Mouse (Mus musculus) mouse trophoblast stem cell (cell line): ENCODE measurements around the gene Antxr2.

Source experiments
- in situ Hi-C, 2 experiments: fragments of 300-500 bp; cut with MseI, MboI; formaldehyde crosslinking; loops; 2 replicates in 1 of 2; 3 replicates in 1 of 2; pipeline ENCODE4 v1.15.1; 2025

Gene Antxr2

DNA sequence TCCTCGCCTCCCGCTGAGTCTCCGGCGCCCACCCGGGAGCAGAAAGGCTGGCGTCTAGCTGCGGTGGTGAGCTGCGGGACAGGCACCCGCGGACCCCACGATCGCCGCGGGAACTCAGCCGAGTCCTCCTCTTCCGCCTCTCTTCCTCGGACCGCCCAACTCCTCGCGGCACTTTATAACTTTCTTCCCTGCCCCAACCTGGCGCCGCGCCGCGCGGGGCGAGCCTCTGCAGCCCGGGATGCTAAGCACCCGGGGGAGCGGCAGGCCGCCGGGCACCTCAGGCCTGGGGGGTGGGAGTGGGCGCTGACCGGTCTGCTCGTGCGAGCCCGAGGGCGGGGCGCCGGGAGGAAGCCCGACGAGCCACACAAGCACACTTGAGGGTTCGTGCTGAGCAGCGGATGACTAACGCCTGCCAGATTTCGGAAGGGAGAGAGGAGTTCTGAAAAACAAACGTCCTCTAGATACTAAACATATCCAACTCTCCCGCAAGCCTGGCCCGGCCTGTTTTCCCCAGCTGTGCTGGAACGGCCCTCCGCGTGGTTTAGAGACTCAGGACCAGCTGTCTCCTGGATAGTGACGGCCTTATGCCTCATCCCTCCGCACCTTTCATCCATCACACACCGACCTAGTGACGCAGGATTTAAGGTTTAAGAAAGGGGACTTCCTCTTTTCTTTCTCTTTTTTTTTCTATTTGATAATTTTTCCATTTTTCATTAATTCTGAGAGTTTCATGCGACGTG is at the start of gene Antxr2:
Gene Antxr2, minus strand, starts transcription at position 142 of the 740 bp plus-strand sequence.
- in situ Hi-C loops = no loop called here

DNA sequence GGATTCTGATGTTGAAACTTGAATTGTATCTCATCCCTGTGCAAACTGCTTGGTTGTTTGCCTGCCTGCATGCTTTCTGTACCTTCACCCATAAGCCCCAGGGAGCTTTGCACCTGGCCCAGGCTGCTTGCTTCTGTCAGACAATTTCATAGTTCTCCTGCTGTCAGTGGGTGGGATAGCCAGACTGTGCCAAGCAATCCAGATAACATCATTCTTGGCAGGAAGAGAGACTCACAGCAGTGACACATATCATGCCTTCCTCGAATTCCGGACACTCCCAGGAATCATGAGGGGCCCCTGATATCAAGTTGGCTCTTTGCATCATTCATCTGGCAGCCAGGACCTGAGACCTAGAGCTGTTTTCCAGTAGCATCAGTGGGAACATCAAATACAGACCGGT is 45.8 kb upstream of the Antxr2 start:
- in situ Hi-C loops = no loop called here

DNA sequence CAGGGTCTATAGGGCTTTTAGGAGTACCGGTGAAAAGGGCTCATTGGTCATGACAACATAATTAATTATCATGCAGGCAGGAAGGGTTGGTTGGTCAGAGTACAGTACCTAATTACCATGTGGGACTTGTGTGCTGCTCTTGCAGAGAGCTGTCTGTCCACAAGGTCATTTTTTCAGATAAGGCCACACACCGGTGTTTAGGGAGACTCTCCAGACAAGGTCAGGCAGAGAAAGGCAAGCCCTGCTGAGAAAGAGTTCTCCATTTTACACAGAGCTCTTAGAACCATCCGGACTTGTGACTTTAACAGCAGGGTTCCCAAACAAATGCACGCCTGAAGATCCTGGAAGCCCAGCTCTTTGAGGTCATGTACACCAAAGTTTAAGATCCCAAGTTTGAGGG is 38.3 kb upstream of the Antxr2 start:
- in situ Hi-C loops = no loop called here

DNA sequence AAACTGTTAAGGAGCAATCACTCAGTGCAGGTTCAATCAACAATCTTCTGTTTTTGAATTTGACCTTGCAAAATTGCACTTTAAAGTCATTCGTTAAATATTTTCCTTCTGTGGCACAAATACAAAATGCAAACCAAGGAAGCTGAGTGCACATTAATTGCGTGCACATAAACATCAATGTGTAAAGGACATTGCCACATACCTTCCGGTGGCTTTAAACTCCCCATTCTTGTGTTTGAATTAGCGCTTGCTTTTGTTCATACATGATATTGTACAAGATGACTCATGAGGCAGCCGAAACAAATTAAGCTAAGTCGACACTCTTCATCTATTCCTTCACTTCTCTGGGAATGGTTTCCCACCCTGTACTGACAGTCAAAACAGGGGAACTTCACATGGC is 24.4 kb upstream of the Antxr2 start:
- in situ Hi-C loops = no loop called here

DNA sequence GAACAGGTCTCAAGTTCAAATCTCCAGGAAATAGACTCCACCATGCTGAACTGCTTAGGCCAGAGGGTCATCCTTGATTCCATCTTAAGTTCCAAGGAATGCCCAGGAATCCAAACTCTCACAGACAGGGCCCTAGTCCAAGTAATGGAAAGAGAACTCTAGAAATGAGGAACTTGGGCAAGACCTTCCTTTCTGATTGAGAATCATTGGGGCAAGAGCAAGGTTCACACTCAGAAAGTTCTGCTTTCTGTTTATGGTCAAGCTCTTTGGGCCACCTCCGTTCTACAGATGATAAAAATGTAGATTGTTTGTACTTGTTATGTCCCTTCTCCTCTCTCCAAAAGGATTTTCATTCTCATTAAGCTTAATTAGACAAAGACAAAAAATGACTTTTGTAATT is 24.0 kb upstream of the Antxr2 start:
- in situ Hi-C loops = no loop called here

DNA sequence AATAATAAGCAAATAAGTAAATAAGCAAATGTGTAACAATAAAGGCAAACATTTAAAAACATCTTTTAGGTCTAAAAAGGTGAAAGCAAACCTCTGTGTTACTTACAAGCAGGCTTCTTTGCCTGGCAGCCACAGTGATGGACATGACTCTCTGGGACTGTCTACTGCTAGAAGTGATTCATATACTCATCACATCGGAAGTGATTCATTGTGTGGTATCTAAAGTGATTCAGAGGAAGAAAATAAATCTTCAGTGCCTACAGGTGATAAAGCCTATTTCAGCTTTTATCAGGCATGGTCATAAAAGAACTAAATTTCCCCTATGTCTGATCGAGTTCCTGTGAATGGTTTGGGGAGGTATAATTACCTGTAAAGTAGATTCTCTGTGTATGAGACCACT is 4.1 kb upstream of the Antxr2 start:
- in situ Hi-C loops = no loop called here

DNA sequence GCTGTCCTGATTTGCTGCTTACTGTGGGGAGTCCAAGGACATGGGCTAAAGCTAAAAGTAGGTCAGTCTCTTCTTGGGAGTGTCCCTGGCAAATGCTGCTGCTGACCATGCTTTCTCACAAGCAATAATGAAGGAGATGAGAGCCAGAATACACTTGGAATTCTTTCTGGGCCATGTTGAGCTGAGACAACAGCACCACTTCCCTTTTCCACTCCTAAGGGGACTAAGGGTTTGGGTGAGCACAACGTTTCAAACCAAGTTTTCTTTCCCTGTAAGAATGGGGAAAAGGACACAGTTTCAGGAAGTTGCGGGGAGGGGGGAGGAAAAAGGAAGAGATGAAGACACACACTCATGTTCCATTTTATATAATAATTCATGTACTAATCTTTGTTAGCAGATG is 3.4 kb upstream of the Antxr2 start:
- in situ Hi-C loops = no loop called here

DNA sequence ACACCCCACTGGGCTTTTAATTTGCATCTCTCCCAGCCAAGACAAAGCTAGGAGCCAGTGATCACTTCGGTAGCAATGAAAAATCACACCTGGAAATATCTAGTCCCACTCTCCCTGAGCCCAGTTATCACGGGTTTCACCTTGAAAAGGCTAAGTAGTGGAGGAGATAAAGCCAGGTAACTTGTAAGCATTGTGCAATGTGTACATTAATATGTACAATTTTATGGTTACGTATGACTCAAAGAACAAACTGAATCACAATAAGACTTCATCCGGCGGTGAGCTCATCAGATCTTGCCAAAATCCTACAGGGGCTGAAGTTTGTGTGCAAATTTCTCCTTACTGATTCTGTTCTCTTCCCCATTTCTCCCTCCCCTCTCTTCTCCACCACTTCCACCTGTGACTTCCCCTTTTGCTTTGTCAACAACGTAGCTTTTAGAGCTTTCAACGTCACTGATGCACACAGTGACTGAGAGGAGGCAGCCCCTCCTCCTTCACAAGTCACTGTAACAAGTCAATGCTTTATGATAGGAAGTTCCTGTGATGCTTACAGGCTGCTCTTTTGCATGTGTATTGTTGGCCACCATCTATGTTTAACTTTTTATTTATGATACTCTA is 2.1 kb upstream of the Antxr2 start:
- in situ Hi-C loops = no loop called here

DNA sequence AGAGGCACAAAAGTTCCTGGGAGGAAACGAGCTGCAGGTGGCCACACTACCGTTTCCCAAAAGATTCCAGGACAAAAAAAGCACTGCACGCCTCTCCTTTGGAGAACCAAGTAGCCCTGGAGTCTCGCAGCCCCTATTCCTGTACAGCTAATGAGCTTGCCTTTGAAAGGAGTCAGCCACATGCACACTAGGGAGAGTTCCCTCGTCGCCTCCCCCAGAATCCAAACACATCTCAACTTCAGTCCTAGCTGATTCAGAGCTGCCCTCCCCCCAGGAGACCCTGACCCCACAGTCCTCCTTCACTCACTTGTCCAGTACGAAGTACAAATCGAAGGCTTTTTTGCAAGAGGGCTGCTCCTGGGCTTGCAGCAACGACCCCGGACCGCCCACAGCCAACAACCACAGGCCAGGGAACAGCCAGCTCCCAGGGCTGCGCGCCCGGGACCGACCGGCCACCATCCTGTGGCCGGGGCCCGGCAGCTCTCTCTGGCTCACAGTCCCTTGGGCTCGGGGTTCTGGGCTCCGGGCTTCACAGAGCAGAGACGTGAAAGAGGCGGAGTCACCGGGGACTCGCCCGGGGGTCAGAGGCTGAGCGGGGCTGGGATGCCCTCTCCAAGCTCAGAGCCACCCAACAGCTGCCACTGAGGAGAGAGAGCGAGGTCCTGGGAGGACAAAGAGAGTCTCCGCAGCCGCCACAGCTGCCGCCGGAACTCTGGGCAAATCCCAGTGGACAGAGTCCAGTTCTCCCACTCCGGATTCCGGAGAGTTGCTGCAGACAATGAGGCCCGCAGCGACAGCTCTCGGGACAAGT is 547 bp downstream of the Antxr2 start:
- in situ Hi-C loops = no loop called here

DNA sequence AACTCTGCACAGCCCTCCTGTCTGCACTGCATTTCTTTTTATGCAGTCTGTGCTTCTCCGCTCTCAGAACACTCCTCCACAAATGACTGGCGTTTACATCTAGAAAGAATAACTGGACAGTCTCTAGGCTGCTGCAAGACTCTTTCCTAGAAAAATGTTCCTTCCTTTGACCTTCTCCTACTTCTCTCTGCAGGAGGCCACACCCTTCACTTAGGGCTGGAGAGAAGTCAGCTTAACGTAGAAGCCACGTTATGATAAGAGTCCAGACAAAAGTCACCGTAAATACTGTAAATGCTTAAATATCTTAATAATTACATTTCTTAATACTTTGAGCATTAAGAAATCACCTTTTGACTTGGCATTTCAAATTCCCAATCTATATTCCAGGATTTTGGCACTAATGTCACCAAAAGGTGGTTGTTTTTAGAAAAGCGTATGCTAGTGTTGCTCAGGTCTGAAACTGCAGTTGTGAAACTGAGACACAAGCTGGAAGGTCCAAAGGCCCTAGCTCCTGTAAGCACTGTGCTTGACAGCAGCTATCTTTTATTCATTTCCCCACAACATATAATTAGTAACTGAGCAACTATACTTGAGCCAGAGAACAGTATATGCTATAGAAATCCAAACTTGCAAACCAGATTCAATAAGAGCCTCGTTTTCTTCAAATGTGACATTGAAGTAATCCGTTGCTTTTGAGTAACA is 3.0 kb downstream of the Antxr2 start:
- in situ Hi-C loops = no loop called here

DNA sequence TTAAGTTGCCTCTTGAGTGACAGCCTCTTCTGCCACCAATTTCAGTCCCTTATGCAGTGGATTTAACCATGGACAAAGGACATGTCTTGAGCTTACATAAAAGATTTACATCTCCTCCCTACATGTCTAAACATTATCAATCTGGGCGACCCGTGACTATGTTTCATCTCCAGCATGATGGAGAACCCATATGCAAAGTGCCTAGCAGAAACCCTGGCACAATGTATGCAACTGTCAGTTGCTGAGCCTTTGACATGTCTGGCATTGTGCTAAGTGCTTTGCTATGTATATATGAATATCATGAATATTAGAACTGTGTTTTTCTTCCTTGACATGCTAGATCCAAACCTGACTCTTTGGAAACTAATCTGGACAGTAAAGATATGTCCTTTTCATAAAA is 4.9 kb downstream of the Antxr2 start:
- in situ Hi-C loops = no loop called here

DNA sequence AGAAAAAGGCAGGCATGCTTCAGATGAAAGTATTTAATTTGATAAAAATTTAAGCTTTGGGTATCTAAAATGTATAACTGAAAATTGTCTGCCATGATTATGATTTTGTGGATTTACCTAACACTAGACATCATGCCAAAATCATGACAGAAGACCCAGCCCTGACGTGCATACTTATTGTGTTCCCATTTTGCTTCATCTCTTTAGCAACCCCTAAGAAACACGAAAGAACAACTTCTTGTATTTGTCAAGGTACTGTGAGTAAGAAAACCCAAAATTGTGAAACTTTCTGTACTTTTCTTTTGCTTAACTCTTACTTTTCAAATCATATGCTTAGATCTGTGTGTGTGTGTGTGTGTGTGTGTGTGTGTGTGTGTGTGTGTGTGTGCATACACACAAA is 6.3 kb downstream of the Antxr2 start:
- in situ Hi-C loops = no loop called here

DNA sequence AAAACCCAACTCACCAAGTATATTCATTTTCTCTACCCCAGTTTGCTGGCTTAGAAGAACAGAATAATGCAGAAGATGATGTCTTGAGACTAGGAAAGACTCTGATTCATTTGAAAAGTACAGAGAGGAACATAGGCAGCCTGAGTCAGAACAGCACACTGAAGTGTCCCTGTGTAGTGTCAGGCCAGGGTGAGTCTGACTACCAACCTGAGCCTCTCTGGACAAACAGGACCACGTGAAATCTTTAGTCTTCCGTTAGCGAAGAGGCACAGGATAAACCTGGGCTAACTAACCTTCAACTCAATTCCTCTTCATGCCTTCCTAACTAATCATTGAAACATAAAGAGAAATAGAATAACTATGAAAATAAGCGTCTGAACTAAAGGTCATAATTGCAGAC is 9.3 kb downstream of the Antxr2 start:
- in situ Hi-C loops = no loop called here

DNA sequence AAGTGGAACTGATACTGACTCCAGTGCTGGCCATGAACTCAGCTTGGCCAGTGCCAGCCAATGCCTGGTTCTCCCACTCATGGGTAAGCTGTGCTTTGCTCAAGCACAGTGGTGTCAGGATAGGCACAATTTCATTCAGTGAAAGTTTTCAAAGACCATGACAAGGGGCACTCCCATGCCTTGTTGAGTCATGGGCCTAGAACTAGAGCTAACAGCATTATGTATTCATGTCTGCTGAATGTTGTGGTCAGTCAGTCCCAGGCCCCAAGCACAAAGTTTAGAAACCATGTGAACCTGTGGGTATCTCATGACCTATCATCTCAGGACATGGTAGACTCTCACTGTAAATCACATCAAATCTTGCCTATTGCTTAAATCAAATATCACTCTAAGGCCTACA is 10.2 kb downstream of the Antxr2 start:
- in situ Hi-C loops = no loop called here

DNA sequence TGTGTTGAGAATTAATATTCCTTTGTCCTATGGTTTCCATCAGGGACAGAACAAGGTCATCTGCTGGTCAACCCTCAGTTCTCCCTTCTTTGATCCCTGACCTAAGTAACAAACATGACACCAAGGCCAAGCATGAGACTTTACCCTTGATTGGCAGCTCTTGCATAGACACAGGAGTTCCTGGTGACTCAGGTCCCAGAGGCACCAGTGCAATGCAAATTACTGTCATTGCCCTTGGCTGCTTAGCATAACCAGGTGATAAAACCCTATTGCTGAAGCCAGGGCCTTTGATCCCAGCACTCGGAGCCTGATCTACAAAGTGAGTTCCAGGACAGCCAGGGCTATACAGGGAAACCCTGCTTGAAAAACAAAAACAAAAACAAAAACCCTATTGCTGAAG is 11.4 kb downstream of the Antxr2 start:
- in situ Hi-C loops = no loop called here

DNA sequence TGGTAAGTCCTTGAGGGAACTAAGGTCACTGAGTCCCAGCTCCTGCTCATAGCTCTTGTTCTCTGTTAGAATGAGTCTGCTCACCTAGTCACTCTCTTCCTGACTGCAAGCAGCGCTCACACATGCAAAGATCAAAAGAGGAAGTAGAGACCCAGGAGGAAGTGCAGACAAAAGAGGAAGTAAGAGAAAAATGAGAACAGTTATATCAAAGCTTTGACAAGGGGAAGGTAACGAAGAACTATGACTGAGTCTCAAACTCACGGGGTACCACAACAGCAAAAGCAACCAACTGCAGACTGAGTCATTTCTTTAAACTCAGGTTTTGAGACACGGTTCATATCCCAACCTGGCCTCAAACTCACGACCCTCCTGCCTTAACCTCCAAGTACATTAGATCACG is 12.7 kb downstream of the Antxr2 start:
- in situ Hi-C loops = no loop called here

DNA sequence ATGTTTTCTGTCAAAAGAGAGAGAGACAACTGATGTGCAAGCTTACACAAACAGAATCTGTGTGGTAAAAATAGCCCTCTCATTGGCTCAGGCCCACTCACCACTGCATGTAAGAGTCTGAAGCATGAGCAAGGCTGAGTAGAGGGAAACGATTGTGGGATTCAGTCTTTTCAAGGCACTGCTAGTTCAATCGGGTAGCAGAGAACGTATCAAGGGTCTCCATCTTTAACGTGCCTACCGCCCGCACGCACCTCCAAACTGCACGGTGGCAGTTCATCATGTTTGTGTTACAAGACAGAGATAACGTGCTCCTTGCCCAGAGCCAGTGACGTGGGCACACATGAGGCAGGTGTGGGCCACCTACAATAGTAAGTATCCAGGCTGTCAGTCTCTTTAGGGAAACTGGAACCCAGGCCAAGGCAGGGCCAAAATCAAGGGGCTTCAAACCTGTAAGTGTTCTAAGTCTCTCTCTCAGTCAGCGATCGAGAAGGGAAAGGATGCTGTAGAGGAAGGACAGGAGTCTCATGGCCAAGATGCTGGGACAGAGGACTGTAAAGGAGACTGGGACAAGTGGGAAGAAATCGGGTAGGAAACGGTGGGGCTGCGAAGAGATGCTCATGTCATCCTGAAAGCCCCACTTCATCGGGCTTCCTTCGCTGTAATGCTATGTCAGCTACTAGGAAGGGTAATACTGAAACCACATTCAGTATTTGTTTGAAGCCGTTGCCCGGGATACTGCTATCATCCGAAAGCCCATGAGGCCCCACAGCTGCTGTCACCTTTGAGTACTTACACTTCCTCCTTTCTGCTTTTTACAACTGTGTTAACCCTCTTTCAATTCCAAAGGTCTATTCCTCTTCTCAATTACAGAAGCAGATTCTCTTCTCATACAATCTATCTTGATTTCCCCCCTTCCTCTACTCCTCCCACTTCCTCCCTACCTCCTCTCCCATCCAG is 14.3 kb downstream of the Antxr2 start:
- in situ Hi-C loops = no loop called here

DNA sequence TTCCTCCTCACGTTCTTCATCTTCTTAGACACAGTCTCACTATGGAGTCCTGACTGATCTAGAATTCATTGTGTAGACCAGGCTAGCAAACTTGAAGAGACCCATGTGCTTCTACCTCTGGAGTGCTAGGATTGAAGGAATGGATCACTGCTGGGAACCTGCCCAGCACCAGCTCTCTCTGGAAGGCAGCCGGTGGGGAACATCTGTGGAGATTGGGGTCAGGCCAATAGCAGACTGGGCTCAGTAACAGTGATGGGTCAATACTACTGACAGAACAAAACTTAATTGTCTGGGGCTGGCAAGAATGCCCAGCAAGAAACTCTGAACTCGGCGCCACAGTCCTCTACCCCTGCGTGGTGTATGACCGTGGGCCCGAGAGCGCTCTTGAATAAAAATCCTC is 25.1 kb downstream of the Antxr2 start:
- in situ Hi-C loops = no loop called here

DNA sequence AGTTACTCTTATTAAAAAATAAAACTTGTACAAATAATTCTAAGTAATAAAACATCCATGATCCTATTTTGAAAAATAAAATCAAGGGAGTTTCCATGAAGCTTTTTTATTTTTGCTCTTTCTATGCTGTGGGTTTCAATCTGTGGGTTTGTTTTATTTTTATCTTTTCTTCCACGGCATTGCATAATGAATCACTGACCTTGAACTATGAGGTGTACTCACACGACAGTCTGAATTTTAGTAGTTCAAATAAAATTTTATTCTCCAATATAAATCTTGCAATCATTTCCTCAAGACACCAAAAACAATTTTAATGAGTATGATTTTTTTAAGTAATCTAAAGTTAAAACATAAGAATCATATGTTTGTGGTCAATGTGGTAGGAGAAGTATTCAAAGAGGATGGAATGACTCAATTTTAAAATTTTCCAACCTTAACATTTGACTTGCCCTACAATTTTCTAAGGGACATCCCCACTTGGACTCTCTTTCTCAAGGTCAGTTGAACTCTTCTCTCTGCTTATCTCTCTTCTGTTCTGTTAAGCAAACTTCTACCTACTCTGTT is 31.5 kb downstream of the Antxr2 start:
- in situ Hi-C loops = no loop called here

DNA sequence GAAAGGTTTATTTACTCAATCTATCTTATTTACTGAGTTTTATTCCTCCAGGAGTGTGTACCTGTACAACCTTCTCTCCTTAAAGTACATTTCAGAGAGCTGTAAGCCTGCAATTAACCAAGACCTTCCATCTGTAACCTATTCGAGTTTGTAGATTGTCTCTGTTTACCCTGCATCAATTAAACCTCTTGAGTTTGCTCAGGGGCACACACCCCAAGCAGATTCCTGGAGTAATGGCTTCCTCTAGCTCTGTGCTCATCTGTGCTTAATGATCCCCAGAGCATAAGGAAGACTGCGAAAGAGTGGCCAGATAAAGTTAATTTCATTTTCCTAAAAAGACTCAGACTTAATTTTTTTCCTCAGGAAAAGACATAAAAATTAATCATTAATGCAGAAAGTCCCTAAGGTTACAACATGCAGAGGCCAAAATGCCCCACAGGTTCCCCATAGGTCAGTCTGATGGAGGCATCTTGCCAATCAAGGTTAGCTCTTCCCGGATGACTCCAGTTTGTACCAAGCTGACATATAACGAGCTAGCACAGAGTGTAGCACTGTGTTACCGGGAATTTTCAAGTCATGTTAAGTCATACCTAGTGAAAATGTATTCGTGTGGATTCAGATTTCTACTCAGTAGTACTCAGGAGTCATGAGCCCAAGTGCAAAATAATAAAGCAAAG is 34.2 kb downstream of the Antxr2 start:
- in situ Hi-C loops = no loop called here
